Mouse (Mus musculus) intestine, postnatal 0 days (tissue): ENCODE data around the gene Styk1. TPM values are rescaled to one million over a fixed set of nuclear protein-coding genes. Genes with fewer than 3 reads are reported as not detected.

Source experiments
- ATAC-seq: fragments of 200-750 bp; cut with Nextera tagmentation; 2 replicates; pipeline ENCODE4 v1.8.0; 2017; ENCODE audit warnings: mild to moderate bottlenecking, moderate TSS enrichment, moderate library complexity
- H3K27ac ChIP-seq: fragments of 300-500 bp; sonication (generic); 2 replicates; pipeline ENCODE4 v1.5.1; 2014; ENCODE audit warnings: mild to moderate bottlenecking, low read depth, low read length, moderate library complexity
- H3K27me3 ChIP-seq: fragments of 300-500 bp; sonication (generic); replicated peaks from 2 replicates; pipeline ENCODE4 v1.6.1; 2014; ENCODE audit warnings: low read length, mixed read lengths; ENCODE audit not compliant: control insufficient read depth, insufficient read depth
- H3K36me3 ChIP-seq: fragments of 300-500 bp; sonication (generic); 2 replicates; pipeline ENCODE4 v1.6.1; 2014; ENCODE audit warnings: mild to moderate bottlenecking, moderate library complexity; ENCODE audit not compliant: control insufficient read depth, insufficient read depth
- H3K4me1 ChIP-seq: fragments of 300-500 bp; sonication (generic); replicated peaks from 2 replicates; pipeline ENCODE4 v1.6.1; 2014; ENCODE audit warnings: antibody characterized with exemption, low read length, mixed read lengths; ENCODE audit not compliant: control insufficient read depth, insufficient read depth
- H3K4me2 ChIP-seq: fragments of 300-500 bp; sonication (generic); replicated peaks from 2 replicates; pipeline ENCODE4 v1.6.1; 2014; ENCODE audit warnings: low read depth, mild to moderate bottlenecking, moderate library complexity
- H3K4me3 ChIP-seq: fragments of 300-500 bp; sonication (generic); 2 replicates; pipeline ENCODE4 v1.5.1; 2014; ENCODE audit warnings: low read depth, low read length
- H3K9ac ChIP-seq: fragments of 300-500 bp; sonication (generic); 2 replicates; pipeline ENCODE4 v1.6.1; 2014; ENCODE audit warnings: mild to moderate bottlenecking, low read depth, low read length
- H3K9me3 ChIP-seq: fragments of 300-500 bp; sonication (generic); 2 replicates; pipeline ENCODE4 v1.6.1; 2016; ENCODE audit warnings: mixed run types; ENCODE audit not compliant: control insufficient read depth
- CTCF ChIP-seq: sonication (generic); IDR thresholded peaks from 2 replicates; pipeline ENCODE4 v1.5.1; 2016; ENCODE audit warnings: low read depth, mild to moderate bottlenecking, control low read depth, antibody characterized with exemption, moderate library complexity
- WGBS: fragments of 180-500 bp; shearing (Covaris S2); extraction: QIAGEN DNeasy Blood & Tissue Kit; methylation state at CpG from one replicate; pipeline ENCODE4 v1.1.7; 2014; 5-methylcytosine and 5-hydroxymethylcytosine counted together
- polyA plus RNA-seq: library from polyadenylated mRNA; unstranded; fragments of >200 nt; fragmentation: Nextera tagmentation; extraction: Ambion mirVana; gene quantifications from 2 replicates; pipeline ENCODE4 v1.2.1, GENCODE M21; 2015

Gene Styk1
- polyA plus RNA-seq = 14.1 and 14.9 TPM in 2 replicates

DNA sequence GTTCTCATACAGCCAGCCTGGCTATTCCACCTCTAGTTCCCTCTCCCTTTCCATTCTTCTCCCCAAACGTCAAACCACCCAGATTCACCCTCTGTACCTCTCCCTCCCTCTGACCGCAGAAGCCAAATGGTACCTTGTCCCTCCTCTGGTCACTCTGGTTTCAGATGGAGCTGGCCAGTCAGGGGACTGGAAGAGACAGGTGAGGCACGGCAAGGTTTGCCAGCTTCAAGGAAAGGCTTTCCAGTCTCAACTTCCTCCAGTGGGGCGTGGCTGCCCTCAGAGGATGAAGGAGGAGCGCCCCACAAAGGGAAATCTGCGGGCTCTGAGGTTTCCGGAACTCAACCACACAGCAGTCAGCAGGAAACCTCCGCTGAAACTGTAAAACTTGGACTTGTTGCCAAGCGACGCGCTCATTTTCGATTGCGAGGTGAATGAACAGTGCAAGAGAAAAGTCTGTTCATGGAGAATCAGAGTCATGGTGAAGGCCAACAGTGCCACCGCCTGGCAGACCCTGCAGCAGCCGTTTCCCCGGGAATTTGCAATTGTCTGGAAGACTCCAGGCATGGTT, at the start of gene Styk1:
Gene Styk1, minus strand, starts transcription at position 246 of the 568 bp plus-strand sequence.
- H3K27me3 ChIP-seq = no peaks in the 10 kb centered on the region
- ATAC-seq = peak; percentile 98
- H3K9ac ChIP-seq = no peak within 1 kb of the TSS

DNA sequence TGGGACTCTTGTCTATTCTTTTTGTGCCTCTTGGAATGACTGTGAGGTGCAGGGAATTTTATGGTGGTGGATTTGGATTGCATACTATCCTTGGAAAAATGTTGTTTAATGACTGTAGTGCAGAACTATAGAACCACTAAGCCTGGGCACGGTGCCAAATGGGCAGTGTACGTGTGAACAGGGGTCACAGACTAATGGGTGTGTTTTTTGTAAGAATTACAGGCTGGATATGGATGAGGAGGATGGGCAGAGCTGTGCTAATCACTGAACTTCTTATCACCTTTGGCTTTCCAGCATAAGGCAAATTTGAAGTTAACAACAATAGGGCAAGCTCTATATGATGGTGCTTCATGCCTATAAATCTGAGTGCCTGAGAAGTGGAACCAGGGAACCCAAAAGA, 49.6 kb upstream of the Styk1 start:
- ATAC-seq = peak; percentile 43; the same call in 1 of the 2 replicates
- Histone ChIP-seq H3K4me1 (no peaks in the 10 kb centered on the region), H3K9me3 (no peaks in the 10 kb centered on the region), H3K4me2 (no peak overlapping the region), H3K36me3 (no peaks in the 10 kb centered on the region), H3K27ac (no peak overlapping the region), H3K27me3 (no peaks in the 10 kb centered on the region), H3K4me3 (no peak overlapping the region), H3K9ac (no peak overlapping the region)
- TF ChIP-seq CTCF = no peak
- 21% methylated on average over 2 of the region's 2 CpGs for WGBS

More for the DNA sequence above, at the start of gene Styk1:
- WGBS = under 1% methylated on average over 16 of the region's 16 CpGs
- no peaks in the 10 kb centered on the region for H3K4me1 ChIP-seq
- H3K9me3 ChIP-seq = no peaks in the 10 kb centered on the region
- peak within 1 kb of the TSS; percentile 41; the same call in 1 of the 2 replicates for H3K27ac ChIP-seq
- TF ChIP-seq CTCF = peak; percentile 95
- peak within 1 kb of the TSS; percentile 70 for H3K4me2 ChIP-seq
- H3K4me3 ChIP-seq = peak within 1 kb of the TSS; percentile 40
- H3K36me3 ChIP-seq = no peaks in the 10 kb centered on the region

DNA sequence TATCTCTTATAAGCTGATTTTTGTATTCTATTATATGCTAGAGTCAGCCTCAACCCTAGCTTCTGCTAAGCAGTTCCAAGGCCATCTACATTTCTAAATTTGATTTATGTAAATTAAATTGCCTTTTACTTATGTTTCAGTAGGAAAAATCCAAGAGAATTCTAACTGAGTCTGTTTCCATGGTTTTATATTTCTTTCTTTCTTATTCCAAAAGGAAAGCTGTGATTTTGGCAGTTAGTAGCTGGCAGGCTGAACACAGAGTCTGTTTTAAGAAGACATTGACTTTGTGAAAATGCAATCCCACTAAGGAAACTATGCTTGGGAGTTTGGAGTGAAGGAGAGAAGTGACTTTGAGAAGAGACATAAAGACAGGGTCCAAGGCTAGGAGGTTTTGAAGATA, 49.2 kb upstream of the Styk1 start:
- Histone ChIP-seq H3K4me3 (no peak overlapping the region), H3K9me3 (no peaks in the 10 kb centered on the region), H3K36me3 (no peaks in the 10 kb centered on the region), H3K9ac (no peak overlapping the region), H3K4me2 (no peak overlapping the region), H3K27me3 (no peaks in the 10 kb centered on the region), H3K4me1 (no peaks in the 10 kb centered on the region), H3K27ac (no peak overlapping the region)
- ATAC-seq = no peak
- TF ChIP-seq CTCF = no peak

DNA sequence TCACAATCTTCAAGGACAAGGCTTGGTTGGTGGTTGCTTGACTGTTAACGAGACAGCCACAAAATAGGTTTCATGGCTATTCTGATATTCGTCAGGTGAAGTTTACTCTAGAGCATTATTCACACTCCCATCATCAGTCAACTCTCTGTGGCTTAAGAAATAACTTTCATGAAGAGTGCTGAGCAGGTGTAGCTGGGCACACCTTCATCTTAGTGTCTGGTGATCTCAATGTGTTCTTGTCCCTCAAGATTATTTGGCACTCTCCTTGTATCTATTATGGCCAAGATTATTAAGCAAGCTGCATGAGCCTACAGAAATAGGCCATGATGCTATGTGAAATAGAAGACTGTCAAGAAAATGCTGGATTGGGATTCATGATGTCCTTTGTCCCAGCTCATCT, 47.9 kb upstream of the Styk1 start:
- H3K27me3 ChIP-seq = no peaks in the 10 kb centered on the region
- no peaks in the 10 kb centered on the region for H3K36me3 ChIP-seq
- 85% methylated on average over 2 of the region's 2 CpGs for WGBS
- no peak overlapping the region for H3K4me3 ChIP-seq
- H3K9me3 ChIP-seq = no peaks in the 10 kb centered on the region
- no peak for ATAC-seq
- TF ChIP-seq CTCF = no peak
- no peak overlapping the region for H3K4me2 ChIP-seq
- no peak overlapping the region for H3K9ac ChIP-seq
- no peak overlapping the region for H3K27ac ChIP-seq
- no peaks in the 10 kb centered on the region for H3K4me1 ChIP-seq

DNA sequence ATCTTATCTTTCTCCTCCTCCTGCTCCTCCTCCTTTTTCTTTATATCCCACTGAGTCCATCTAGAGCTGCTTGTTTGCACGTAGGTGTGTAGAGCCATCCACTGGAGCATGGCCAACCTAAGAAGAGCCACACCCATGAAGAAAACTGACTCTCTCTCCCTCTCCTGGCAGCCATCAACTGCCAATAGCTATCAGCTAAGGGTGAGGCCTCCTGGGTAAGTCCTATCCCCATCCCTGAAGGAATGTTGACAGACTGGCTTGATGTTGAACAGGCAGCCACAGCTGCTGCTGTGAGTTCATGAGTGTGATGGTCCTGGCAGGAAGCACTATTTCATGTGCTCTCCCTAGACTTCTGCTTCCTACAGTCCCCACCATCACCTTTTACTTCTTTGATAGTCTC, 43.3 kb upstream of the Styk1 start:
- WGBS = 25% methylated on average over 1 of the region's 1 CpGs
- Histone ChIP-seq H3K4me2 (no peak overlapping the region), H3K4me1 (no peaks in the 10 kb centered on the region), H3K4me3 (no peak overlapping the region), H3K27ac (no peak overlapping the region), H3K9ac (no peak overlapping the region), H3K9me3 (no peaks in the 10 kb centered on the region), H3K36me3 (no peaks in the 10 kb centered on the region), H3K27me3 (no peaks in the 10 kb centered on the region)
- no peak for TF ChIP-seq CTCF
- peak; percentile 54 for ATAC-seq

DNA sequence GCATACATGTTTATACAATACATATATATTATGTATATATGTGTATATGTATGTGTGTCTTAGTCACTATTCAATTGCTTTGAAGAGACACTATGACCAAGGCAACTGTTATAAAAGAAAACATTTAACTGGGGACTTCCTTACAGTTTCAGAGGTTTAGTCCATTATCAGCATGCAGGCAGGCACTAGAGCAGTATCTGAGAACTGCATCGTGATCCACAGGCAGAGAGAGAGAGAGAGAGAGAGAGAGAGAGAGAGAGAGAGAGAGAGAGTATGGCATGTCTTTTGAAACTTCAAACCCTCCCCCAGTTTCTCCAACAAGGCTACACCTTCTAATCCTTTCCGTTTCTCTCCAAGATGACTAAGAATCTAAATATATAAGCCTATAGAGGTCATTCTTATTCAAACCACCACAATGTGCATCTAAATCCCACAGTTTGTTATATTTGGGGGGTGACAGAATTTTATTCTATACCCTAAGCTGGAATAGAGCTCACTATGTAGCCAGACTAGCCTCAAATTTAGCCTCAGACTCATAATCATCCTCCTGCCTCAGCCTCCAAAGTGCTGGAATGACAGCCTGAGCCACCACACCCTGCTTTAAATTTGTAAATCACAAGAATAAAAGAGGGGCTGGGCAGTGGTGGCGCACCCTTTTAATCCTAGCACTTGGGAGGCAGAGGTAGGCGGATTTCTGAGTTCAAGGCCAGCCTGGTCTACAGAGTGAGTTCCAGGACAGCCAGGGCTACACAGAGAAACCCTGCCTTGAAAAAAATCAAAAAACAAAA, 40.7 kb upstream of the Styk1 start:
- H3K9ac ChIP-seq = no peak overlapping the region
- no peaks in the 10 kb centered on the region for H3K4me1 ChIP-seq
- no peak for ATAC-seq
- H3K36me3 ChIP-seq = no peaks in the 10 kb centered on the region
- H3K9me3 ChIP-seq = no peaks in the 10 kb centered on the region
- no peak overlapping the region for H3K4me3 ChIP-seq
- WGBS = 75% methylated on average over 4 of the region's 4 CpGs
- no peaks in the 10 kb centered on the region for H3K27me3 ChIP-seq
- no peak for TF ChIP-seq CTCF
- H3K27ac ChIP-seq = no peak overlapping the region
- no peak overlapping the region for H3K4me2 ChIP-seq
